Mouse (Mus musculus): ENCODE measurements around the gene Vmn1r17. TPM values are rescaled to one million over a fixed set of nuclear protein-coding genes. Genes with fewer than 3 reads are reported as not detected.

Vmn1r17 gene
- not detected in 2 replicates for polyA plus RNA-seq (2012; rRNA removed)

GRCm38 (mm10) chr6:57363627-57364026 is at the start of gene Vmn1r17:
TSS of gene Vmn1r17 (minus strand) at chr6:57363727.

DNA sequence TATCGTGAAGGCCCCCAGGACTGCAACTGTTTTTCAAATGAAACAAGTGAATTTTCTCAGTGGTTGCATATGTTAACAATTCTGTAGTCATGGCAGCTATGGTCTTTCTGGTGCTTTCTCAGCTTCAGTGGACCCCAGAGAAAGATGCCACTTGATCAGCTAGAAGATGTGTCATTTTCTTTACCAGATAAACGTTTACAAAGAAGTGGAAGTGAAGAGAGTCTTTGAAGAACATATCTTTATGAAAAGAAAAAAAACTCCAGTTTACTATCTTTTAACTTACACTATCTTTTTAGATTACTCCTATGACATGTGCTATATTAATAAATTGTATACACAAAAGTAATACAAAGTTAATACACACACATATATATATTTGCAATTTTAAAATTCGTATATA is 40.0 kb upstream of the Vmn1r17 start, which contains the start of gene Vmn1r19:
Gene Vmn1r19, plus strand, starts transcription at position 301 of the 400 bp plus-strand sequence.

DNA sequence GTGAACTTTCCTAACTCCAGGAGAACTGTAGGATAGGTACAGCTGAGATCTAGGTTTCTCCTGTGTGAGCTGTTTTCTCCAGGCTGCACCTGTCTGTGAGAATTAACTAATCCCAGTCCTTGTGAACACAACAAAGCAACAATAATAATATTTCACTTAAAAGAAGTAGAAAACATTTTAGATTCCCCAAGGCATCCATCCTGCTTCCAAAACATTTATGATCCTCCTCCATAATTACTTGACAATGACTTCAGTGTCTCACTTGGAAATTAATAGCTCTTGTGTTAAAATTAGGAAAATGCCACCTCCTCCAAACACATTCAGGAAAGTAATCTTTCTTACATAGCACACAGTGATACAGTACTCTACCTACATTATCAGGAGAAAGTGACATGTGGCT is 32.2 kb upstream of the Vmn1r17 start, which contains the start of gene Vmn1r18:
Gene Vmn1r18, minus strand, starts transcription at position 101 of the 400 bp plus-strand sequence.

DNA sequence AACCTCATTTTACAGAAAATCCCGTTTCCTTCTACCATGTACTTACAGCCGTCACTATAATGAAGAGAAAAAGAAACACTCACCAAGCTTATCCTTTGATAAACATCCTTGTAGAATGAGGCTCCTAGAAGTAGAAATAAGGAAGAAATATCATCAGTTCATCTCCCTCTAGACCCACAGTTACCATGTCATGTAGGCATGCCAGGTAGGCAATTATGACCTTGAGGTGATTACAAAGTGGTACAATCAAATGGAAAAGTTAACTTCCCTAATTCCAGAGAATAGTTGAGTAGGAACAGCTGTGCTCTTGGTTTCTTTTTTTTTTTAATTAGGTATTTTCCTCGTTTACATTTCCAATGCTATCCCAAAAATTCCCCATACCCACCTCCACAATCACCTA is 34.1 kb downstream of the Vmn1r17 start, which contains the start of gene Vmn1r16:
Gene Vmn1r16, minus strand, starts transcription at position 101 of the 400 bp plus-strand sequence.

Other genes with a start within 250 kb of the Vmn1r17 start
- not detected in 2 replicates for gene Vmn1r11, start 230.3 kb downstream of the Vmn1r17 start, polyA plus RNA-seq (2012; rRNA removed)
- not detected in 2 replicates for gene Vmn1r12, start 206.8 kb downstream of the Vmn1r17 start, polyA plus RNA-seq (2012; rRNA removed)
- gene Vmn1r13, start 160.4 kb downstream of the Vmn1r17 start, polyA plus RNA-seq (2012; rRNA removed) = not detected in 2 replicates
- not detected in 2 replicates for gene Vmn1r14, start 132.0 kb downstream of the Vmn1r17 start, polyA plus RNA-seq (2012; rRNA removed)
- not detected in 2 replicates for gene Vmn1r15, start 105.8 kb downstream of the Vmn1r17 start, polyA plus RNA-seq (2012; rRNA removed)
- not detected in 2 replicates for gene Vmn1r16, start 34.2 kb downstream of the Vmn1r17 start, polyA plus RNA-seq (2012; rRNA removed)
- not detected in 2 replicates for gene Vmn1r18, start 32.1 kb upstream of the Vmn1r17 start, polyA plus RNA-seq (2012; rRNA removed)
- not detected in 2 replicates for gene Vmn1r19, start 40.1 kb upstream of the Vmn1r17 start, polyA plus RNA-seq (2012; rRNA removed)
- not detected in 2 replicates for gene Vmn1r20, start 65.2 kb upstream of the Vmn1r17 start, polyA plus RNA-seq (2012; rRNA removed)
- gene Ppm1k, start 171.7 kb upstream of the Vmn1r17 start, polyA plus RNA-seq (2012; rRNA removed) = 2.2 and 2.4 TPM in 2 replicates
- gene Herc6, start 217.3 kb upstream of the Vmn1r17 start, polyA plus RNA-seq (2012; rRNA removed) = 2.3 and 3.3 TPM in 2 replicates